Mouse (Mus musculus) gastrocnemius, adult 18-20 months (tissue): ENCODE measurements around the gene Rims1. TPM values are rescaled to one million over a fixed set of nuclear protein-coding genes. Genes with fewer than 3 reads are reported as not detected.

Source experiments
- DNase-seq: peaks from one replicate; pipeline ENCODE4 v3.0.0; 2021; ENCODE audit warnings: low spot score
- total RNA-seq, 2 experiments: library from RNA; stranded (reverse); gene quantifications; 2 replicates each; pipeline ENCODE4 v1.2.3; 2021

Gene Rims1
- total RNA-seq, 2 experiments from 2014 or later, result 0.28 to 0.34 TPM

DNA sequence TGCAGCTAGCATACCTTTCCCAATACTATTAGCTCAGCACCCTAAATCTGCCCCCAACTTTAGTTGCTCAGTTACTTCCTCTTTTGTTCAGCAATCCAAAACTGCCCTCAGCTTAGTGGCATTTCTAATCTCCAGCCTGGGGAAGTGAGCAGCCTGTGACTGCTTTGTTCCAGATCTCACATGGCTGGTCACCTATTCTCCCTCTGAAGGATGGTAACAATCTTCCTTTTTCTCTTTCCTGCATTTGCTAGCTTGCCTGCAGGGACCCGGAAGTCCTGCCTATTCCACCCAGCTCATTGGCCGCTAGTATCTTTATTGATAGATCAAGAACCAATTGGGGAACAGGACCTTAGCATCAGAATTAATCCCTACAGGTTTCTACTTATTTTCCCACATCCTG is 551.5 kb downstream of the Rims1 start:
- DNase-seq, result no peak

GRCm38 (mm10) chr1:22252873-22253272 is 552.9 kb downstream of the Rims1 start:
- no peak for DNase-seq

GRCm38 (mm10) chr1:22248898-22249386 is 556.9 kb downstream of the Rims1 start:
- no peak for DNase-seq

GRCm38 (mm10) chr1:22245748-22246147 is 560.0 kb downstream of the Rims1 start:
- no peak for DNase-seq
